Mouse (Mus musculus) adipocyte (in vitro differentiated cells): ENCODE measurements around the gene Cers5.

Experiments
- DNase-seq: peaks from one replicate; pipeline ENCODE4 v3.0.0-alpha.2; 2016; ENCODE audit warnings: low spot score

The Cers5 gene

GRCm38 (mm10) chr15:99724292-99725021 is 48.2 kb downstream of the Cers5 start:
- DNase-seq, result peak; percentile 89

- peak; percentile 94 for DNase-seq
Measured at GRCm38 (mm10) chr15:99723515-99724291, 49.0 kb downstream of the Cers5 start.

GRCm38 (mm10) chr15:99723120-99723514 is 49.6 kb downstream of the Cers5 start:
- DNase-seq, result peak; percentile 29

- no peak for DNase-seq
Measured at GRCm38 (mm10) chr15:99721921-99722743, 50.6 kb downstream of the Cers5 start.

GRCm38 (mm10) chr15:99719865-99720264 is 52.8 kb downstream of the Cers5 start:
- no peak for DNase-seq

DNA sequence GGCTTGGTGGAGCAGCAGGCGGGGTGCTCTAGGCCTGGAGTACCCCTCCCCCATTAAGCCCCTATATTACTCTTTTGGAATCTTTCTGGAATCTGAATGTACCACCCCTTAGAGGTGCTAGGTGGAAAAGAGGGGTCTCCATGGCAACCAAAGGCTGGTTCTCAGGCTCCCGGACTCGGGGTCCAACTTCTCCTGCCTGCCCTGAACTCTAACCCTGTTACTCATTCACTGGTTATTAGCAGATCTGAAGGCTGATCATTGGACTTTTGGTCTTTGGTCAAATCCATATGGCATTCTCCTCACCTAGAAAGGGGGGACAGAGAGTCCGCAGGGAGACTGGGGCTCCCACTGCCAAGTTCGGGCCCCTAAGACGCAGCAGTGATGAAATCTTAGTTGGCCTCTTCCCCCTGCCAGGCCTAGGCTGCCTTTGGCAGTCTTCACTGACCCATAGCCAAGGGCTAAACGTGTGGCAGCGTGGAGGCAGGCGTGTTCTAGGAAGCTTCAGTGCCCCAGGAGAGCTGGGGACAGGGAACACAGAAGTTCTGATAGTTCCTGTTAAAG is 54.1 kb downstream of the Cers5 start:
- peak; percentile 85 for DNase-seq

DNA sequence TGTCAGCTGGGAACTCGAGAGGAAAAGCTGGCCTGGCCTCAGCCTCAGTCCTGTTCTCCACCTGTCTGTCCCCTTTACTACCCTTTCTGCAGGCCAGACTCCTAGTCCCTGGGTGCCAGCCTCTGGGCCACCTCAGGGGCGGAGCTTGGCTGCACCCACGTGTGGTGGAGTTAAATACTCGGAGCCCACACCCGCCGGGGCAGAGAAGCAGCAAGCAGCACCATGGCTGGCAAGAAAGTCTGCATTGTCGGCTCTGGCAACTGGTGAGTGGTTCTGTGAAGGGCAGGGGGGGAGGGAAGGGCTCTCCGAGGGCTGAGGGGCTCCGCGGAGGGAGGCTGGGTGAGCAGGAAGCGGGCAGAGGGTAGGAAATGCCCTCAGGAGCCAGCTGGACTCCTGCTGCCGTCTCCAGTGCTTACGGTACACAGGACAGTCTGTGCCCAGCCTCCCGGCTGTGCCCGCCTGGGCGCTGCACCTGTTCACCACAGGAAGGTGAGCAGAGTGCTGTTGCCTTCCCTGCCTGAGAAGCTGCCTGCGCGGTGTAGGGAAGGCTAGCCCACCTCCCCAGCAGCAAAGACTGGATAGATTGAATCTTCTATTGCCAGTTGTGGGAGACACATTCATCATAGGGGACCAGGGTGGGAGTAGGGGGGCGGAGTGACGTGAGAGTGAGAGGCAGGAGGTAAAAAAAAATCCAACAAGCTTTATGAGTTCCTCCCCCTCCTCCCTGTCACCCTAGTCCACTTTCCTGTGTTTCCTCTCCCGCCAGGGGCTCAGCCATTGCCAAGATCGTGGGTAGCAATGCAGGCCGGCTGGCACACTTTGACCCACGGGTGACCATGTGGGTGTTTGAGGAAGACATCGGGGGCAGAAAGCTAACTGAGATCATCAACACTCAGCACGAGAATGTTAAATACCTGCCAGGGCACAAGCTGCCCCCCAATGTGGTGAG is 55.0 kb downstream of the Cers5 start, which contains the start of gene Gpd1:
TSS of gene Gpd1 (plus strand) at position 130 of the 949 bp plus-strand sequence.
- DNase-seq, result peak; percentile 70

- no peak for DNase-seq
Measured at GRCm38 (mm10) chr15:99716814-99717213, 55.9 kb downstream of the Cers5 start.

DNA sequence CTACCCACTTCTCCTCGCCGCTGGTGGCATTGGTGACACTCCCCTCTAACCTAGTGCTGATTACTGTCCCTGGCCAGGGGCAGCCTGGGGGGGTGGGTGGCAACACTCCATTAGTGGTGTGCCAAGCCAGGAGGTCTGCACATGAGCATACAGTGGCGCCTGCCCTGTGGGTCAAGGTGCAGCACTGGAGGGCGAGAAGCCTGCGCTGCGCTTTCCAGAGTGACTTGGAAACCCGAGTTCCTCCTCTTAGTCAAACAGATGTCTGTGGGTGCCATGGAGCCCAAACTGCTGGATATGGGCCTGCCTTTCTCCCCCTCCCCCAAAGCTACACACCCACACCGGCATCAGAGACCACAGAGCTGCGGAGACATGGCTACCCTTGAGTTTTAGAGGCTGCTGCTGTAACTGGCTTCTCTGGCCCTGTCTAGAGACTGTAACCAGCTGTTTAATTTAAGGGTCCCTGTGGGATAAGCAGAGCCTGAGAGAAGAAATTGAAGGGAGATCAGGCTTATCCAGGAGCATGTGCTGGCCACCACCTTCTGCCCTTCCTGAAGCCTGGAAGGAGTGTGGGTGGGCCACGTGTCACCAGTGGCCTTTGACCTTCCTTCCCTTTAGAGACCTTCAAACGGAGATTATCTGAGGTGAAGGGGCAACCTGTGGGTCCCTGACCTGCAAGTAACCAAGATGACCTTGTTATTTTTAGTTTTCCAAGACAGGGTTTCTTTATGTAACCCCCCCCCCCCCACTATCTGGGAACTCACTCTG is 56.5 kb downstream of the Cers5 start:
- peak; percentile 80 for DNase-seq

DNA sequence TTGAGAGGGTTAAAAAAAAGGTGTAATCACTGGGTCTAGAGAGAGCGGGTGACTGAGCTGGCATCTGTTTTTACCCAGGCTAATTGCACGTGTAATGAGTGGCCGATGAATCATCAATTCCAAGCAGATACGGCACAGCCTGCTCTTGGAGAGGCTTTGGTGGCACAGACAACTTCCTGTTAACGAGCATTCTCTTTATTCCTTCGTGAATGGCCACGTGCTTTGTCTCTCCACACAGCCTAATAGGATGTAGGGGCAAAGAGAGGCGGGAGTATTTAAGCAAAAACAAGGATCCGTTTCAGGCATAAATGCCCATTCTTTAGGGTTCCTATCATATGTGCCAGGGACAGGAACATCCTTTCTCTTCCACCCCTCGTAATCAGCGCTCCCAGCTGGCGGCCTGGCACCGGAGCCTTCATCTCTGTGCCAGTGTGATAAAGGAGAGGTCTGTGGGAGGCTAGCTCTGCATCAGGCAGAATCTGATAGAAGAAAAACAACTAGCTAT is 57.3 kb downstream of the Cers5 start:
- DNase-seq, result no peak

DNA sequence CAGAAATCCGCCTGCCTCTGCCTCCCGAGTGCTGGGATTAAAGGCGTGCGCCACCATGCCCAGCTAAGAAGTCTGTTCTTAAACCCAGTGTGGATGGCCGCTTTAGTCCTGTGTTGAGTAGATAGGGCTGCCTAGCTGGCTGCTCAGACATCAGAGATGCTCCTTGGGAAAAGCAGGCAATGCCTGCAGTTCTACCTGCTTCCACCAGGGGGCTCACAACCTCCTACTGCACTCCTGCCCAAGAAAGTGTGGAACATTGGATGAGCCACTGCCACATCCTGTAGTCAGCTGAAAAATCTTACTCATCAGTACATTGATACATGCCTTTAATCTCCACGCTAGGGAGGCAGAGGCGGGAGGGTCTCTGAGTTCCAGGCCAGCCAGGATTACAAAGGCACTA is 57.8 kb downstream of the Cers5 start:
- peak; percentile 87 for DNase-seq

GRCm38 (mm10) chr15:99714206-99714605 is 58.5 kb downstream of the Cers5 start:
- no peak for DNase-seq

DNA sequence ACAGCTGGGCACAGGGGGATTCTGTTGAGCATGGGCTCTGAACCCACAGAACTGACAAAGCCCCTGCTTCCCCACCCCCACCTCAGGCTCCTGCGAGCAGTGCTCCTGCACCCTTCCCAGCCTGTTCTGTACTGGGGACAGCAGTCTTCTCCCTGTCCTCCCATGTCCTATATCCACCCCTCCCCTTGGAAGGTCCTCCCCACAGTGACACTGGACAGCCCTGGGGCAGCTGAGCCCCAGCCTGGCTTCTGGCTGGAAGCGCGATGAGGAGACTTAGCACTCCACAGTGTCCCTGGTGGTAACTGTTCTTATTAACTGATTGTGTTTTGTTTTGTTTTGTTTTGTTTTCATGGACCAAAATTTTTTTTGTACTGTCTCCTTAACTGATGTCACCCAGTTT is 59.1 kb downstream of the Cers5 start:
- no peak for DNase-seq

- DNase-seq, result no peak
Measured at GRCm38 (mm10) chr15:99712666-99713559, 59.8 kb downstream of the Cers5 start.

DNA sequence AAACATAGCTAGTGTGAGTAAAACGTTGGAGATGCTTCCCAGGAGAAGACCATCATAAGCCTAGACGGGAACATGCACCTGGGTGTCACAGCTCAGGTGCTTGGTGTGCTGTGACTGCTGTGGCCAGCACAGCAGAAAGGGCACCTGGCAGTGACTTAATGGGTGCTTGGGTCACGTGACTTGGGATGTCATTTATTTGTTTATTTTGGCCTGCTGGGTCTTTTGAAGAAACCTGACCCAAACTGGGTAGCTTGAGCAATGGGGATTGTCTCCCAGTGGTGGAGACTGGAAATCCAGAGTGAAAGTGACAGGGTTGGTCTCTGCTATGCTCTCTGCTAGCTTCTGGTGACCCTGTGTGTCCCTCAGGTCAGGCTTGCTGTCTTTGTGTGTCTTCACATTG is 61.2 kb downstream of the Cers5 start:
- DNase-seq, result no peak

GRCm38 (mm10) chr15:99710221-99711190 is 62.2 kb downstream of the Cers5 start:
- DNase-seq, result no peak

- no peak for DNase-seq
Measured at GRCm38 (mm10) chr15:99708176-99708575, 64.5 kb downstream of the Cers5 start.
